Mouse (Mus musculus) liver, embryonic 13.5 days (tissue): Measurements from ENCODE around the gene Pdgfra. TPM values are rescaled to one million over a fixed set of nuclear protein-coding genes. Genes with fewer than 3 reads are reported as not detected.

Experiments used
- ATAC-seq: fragments of 200-750 bp; cut with Nextera tagmentation; 2 replicates; pipeline ENCODE4 v1.8.0; 2017; ENCODE audit warnings: low read depth, mild to moderate bottlenecking, moderate number of reproducible peaks, moderate library complexity
- DNase-seq: peaks from one replicate; pipeline ENCODE4 v3.0.0; 2022
- H3K27ac ChIP-seq: fragments of 300-500 bp; sonication (generic); 2 replicates; pipeline ENCODE4 v1.5.1; 2015; ENCODE audit warnings: moderate library complexity, mild to moderate bottlenecking, inconsistent platforms
- H3K27me3 ChIP-seq: fragments of 300-500 bp; sonication (generic); 2 replicates; pipeline ENCODE4 v1.6.1; 2015; ENCODE audit warnings: mild to moderate bottlenecking, inconsistent platforms
- H3K36me3 ChIP-seq: fragments of 300-500 bp; sonication (generic); 2 replicates; pipeline ENCODE4 v1.6.1; 2015; ENCODE audit warnings: mild to moderate bottlenecking, inconsistent platforms
- H3K4me1 ChIP-seq: fragments of 300-500 bp; sonication (generic); replicated peaks from 2 replicates; pipeline ENCODE4 v1.6.1; 2015; ENCODE audit warnings: inconsistent platforms
- H3K4me2 ChIP-seq: fragments of 300-500 bp; sonication (generic); 2 replicates; pipeline ENCODE4 v1.6.1; 2015; ENCODE audit warnings: inconsistent platforms, mild to moderate bottlenecking, moderate library complexity
- H3K4me3 ChIP-seq: fragments of 300-500 bp; sonication (generic); replicated peaks from 2 replicates; pipeline ENCODE4 v1.5.1; 2015; ENCODE audit warnings: mild to moderate bottlenecking, inconsistent platforms
- H3K9ac ChIP-seq: fragments of 300-500 bp; sonication (generic); 2 replicates; pipeline ENCODE4 v1.6.1; 2015; ENCODE audit warnings: mild to moderate bottlenecking, inconsistent platforms
- H3K9me3 ChIP-seq: fragments of 300-500 bp; sonication (generic); replicated peaks from 2 replicates; pipeline ENCODE4 v1.6.1; 2016; ENCODE audit warnings: inconsistent platforms
- WGBS: fragments of 180-500 bp; shearing (Covaris S2); methylation state at CpG from one replicate; pipeline ENCODE4 v1.1.7; 2015; ENCODE audit not compliant: insufficient replicate concordance; 5-methylcytosine and 5-hydroxymethylcytosine counted together
- polyA plus RNA-seq: library from polyadenylated mRNA; unstranded; fragments of >200 nt; fragmentation: Nextera tagmentation; extraction: Ambion mirVana; gene quantifications from 2 replicates; pipeline ENCODE4 v1.2.1, GENCODE M21; 2015

The Pdgfra gene
- polyA plus RNA-seq, 1 experiment from 2014 or later: 2.6 TPM

DNA sequence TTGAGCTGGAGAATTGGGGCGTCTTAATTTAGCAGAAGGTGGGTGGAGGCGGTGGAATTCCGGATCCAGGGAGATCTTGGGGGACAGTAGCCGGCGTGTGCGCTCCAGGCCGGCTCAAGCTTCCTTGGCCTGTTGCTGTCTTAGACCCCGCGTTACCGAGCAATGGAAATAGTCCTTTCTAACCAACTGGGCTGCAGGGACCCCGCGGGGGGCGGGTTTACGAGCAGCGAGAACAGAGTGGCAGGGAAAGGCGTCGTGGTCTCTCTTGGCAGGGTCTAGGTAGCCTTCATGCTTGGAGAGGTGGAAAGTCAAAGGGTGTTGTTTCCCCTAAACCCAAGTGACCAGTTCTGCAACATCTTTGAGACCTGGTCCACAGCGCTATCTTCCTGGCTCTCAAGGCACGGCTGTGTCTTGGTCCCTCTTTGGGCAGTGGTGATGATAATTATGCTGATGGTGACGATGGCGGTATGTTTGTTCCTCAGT lies 4.5 kb downstream of the Pdgfra start:
- Histone ChIP-seq H3K4me3 (peak overlapping the region; percentile 40), H3K27me3 (peaks cover 57% of the 10 kb centered on the region), H3K4me2 (peak overlapping the region; percentile 58), H3K9me3 (no peaks in the 10 kb centered on the region), H3K9ac (no peak overlapping the region), H3K4me1 (peaks cover 15% of the 10 kb centered on the region), H3K27ac (no peak overlapping the region), H3K36me3 (no peaks in the 10 kb centered on the region)
- DNase-seq (no peak), ATAC-seq (peak; percentile 23; the same call in 1 of the 2 replicates)
- WGBS: under 1% methylated on average over 21 of the region's 21 CpGs

DNA sequence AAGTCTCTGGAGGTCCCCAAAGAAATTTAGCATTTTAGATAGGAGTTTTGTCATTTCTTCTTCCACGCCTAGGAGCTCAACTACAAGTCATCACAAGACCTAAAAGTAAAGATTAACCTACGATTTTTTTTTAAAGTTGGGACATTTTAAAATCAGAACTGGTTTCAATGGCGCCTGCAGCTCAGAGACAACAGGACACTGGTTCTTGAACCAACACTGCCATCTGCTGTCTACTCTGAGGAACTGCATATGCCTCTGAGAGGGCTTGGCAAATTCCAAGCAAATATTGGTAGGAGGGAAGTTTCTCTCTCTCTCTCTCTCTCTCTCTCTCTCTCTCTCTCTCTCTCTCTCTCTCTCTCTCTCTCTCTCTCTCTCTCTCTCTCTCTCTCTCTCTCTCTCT lies 4.9 kb downstream of the Pdgfra start:
- Histone ChIP-seq H3K4me1 (peaks cover 15% of the 10 kb centered on the region), H3K9ac (no peak overlapping the region), H3K9me3 (no peaks in the 10 kb centered on the region), H3K36me3 (no peaks in the 10 kb centered on the region), H3K4me2 (peak overlapping the region; percentile 58), H3K27ac (no peak overlapping the region), H3K4me3 (peak overlapping the region; percentile 40; the same call in 1 of the 2 replicates), H3K27me3 (peaks cover 53% of the 10 kb centered on the region)
- DNase-seq (no peak), ATAC-seq (no peak)
- 0% methylated on average over 3 of the region's 3 CpGs for WGBS

DNA sequence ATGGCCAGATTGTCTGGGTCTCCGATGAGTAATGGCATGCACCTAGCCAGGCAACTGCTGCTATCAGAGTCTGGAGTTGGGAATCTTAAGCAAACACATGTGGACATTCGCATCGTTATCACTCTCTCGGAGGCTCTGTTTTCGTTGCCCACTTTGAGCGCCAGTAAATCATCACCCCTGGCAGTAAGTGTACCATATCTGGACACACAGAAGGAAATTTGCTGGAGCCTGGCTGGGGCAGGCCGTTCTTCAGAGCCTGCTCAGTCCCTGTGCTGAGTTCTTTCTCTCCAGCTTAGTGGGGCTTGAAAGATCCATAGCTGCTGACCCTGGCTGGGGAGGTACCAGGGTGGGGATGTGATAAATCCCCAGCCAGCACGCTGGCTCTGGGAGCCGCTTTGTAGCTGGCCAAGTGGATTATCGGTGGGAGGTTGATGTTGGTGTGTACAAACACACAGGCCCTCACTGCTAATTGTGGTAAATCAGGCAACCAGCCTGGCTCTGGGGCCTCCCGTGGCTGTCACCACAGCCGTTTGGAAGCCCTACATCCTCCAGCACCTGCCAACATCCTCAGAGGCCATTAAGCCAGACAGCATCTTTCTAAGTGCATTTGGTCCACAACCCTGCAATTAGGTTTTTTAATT lies 8.6 kb downstream of the Pdgfra start:
- no peaks in the 10 kb centered on the region for H3K36me3 ChIP-seq
- 43% methylated on average over 12 of the region's 12 CpGs for WGBS
- no peak for DNase-seq
- H3K9ac ChIP-seq: no peak overlapping the region
- H3K27me3 ChIP-seq: peaks cover 17% of the 10 kb centered on the region
- H3K4me1 ChIP-seq: peaks cover 8% of the 10 kb centered on the region
- H3K27ac ChIP-seq: no peak overlapping the region
- no peaks in the 10 kb centered on the region for H3K9me3 ChIP-seq
- ATAC-seq: no peak
- H3K4me3 ChIP-seq: no peak overlapping the region
- H3K4me2 ChIP-seq: no peak overlapping the region

GRCm38 (mm10) chr5:75161586-75161985 lies 9.5 kb downstream of the Pdgfra start:
- Histone ChIP-seq H3K9ac (no peak overlapping the region), H3K9me3 (no peaks in the 10 kb centered on the region), H3K27me3 (peaks cover 8% of the 10 kb centered on the region), H3K4me3 (no peak overlapping the region), H3K4me2 (no peak overlapping the region), H3K4me1 (peaks cover 2% of the 10 kb centered on the region), H3K36me3 (no peaks in the 10 kb centered on the region), H3K27ac (no peak overlapping the region)
- WGBS: 67% methylated on average over 6 of the region's 6 CpGs
- DNase-seq (no peak), ATAC-seq (no peak)

DNA sequence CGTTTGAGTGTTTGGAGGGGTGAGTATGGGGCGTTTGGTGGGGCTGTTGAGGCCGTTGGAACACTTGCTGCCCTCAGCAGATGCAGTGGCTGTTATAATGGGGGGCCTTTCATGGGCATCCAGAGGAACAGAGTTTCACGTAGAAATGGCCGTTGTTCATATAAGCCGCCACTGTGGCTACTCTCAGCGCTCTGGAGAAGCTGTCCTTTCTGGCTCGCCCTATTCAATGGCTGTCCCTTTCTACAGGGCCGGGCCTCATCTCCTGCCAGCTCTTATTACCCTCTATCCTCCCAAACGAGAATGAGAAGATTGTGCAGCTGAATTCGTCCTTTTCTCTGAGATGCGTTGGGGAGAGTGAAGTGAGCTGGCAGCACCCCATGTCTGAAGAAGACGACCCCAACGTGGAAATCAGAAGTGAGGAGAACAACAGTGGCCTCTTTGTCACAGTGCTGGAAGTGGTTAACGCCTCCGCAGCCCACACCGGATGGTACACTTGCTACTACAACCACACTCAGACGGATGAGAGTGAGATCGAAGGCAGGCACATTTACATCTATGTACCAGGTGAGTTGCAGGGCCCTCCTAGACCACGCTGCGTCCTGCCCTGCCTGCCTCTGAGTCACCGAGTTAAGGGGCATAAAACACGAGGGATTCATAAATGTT lies 11.3 kb downstream of the Pdgfra start:
- ATAC-seq (no peak), DNase-seq (no peak)
- peaks cover 4% of the 10 kb centered on the region; the same call in 1 of the 2 replicates for H3K27me3 ChIP-seq
- no peak overlapping the region for H3K4me2 ChIP-seq
- H3K9me3 ChIP-seq: no peaks in the 10 kb centered on the region
- H3K27ac ChIP-seq: no peak overlapping the region
- no peak overlapping the region for H3K4me3 ChIP-seq
- no peaks in the 10 kb centered on the region for H3K36me3 ChIP-seq
- H3K9ac ChIP-seq: no peak overlapping the region
- H3K4me1 ChIP-seq: no peaks in the 10 kb centered on the region
- WGBS: 73% methylated on average over 23 of the region's 23 CpGs

GRCm38 (mm10) chr5:75164688-75165087 lies 12.6 kb downstream of the Pdgfra start:
- H3K4me1 ChIP-seq: no peaks in the 10 kb centered on the region
- no peaks in the 10 kb centered on the region for H3K9me3 ChIP-seq
- no peaks in the 10 kb centered on the region for H3K27me3 ChIP-seq
- H3K4me3 ChIP-seq: no peak overlapping the region
- DNase-seq (no peak), ATAC-seq (no peak)
- no peaks in the 10 kb centered on the region for H3K36me3 ChIP-seq
- no peak overlapping the region for H3K4me2 ChIP-seq
- H3K9ac ChIP-seq: no peak overlapping the region
- 55% methylated on average over 4 of the region's 4 CpGs for WGBS
- no peak overlapping the region for H3K27ac ChIP-seq

DNA sequence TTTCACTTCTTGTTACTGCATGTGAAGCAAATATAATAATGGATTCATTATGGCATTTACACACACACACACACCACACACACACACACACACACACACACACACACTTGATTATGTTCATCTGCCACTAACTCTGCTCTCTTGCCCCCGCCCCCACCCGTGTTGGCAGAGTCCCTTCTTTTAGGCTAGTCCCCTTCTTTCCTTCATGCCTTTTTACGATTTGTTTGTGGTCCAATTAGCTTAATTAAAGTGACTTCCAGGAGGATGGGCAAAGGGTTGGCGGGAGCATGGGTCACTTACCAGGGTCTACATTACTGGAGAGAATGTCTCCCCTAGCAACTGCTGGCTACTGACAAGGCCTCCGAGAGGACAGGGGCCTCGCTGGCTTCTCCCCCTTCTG lies 17.7 kb downstream of the Pdgfra start:
- Histone ChIP-seq H3K36me3 (no peaks in the 10 kb centered on the region), H3K9me3 (no peaks in the 10 kb centered on the region), H3K4me2 (no peak overlapping the region), H3K4me3 (no peak overlapping the region), H3K4me1 (no peaks in the 10 kb centered on the region), H3K27me3 (no peaks in the 10 kb centered on the region), H3K27ac (no peak overlapping the region), H3K9ac (no peak overlapping the region)
- DNase-seq: no peak
- no peak for ATAC-seq
- 69% methylated on average over 6 of the region's 6 CpGs for WGBS

GRCm38 (mm10) chr5:75171859-75172258 lies 19.8 kb downstream of the Pdgfra start:
- Histone ChIP-seq H3K36me3 (no peaks in the 10 kb centered on the region), H3K27ac (no peak overlapping the region), H3K27me3 (no peaks in the 10 kb centered on the region), H3K9me3 (no peaks in the 10 kb centered on the region), H3K4me2 (no peak overlapping the region), H3K4me3 (no peak overlapping the region), H3K9ac (no peak overlapping the region), H3K4me1 (no peaks in the 10 kb centered on the region)
- WGBS: 80% methylated on average over 10 of the region's 10 CpGs
- ATAC-seq (no peak), DNase-seq (no peak)

GRCm38 (mm10) chr5:75179249-75179648 lies 27.2 kb downstream of the Pdgfra start:
- Histone ChIP-seq H3K4me3 (no peak overlapping the region), H3K4me2 (no peak overlapping the region), H3K27me3 (no peaks in the 10 kb centered on the region), H3K9ac (no peak overlapping the region), H3K36me3 (no peaks in the 10 kb centered on the region), H3K9me3 (no peaks in the 10 kb centered on the region), H3K4me1 (no peaks in the 10 kb centered on the region), H3K27ac (no peak overlapping the region)
- ATAC-seq: no peak
- WGBS: 74% methylated on average over 10 of the region's 10 CpGs
- DNase-seq: no peak

DNA sequence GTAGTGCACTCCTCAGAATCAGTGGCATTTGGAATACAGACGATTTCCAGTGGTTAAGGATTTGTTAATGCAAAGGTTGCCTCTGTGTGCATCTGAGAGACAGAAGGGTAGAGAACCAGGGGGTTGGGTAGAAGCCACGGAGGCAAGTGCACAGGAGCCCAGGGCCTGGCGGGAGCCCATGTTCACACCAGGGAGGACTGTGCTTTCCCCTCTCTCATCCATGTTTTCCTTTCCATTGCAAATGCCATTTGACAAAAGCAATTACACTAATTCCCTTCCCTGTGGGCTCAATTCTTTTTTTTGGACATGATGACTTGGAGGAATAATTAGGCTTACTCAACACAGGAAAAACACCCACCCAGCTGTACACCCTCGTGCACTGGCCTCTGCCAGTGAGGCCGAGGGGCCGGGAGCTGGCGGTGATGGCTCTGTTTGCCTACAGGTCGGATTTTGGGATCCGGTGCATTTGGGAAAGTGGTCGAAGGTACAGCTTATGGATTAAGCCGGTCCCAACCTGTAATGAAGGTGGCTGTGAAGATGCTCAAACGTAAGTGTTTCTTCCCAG lies 27.7 kb downstream of the Pdgfra start:
- Histone ChIP-seq H3K27me3 (no peaks in the 10 kb centered on the region), H3K9me3 (no peaks in the 10 kb centered on the region), H3K9ac (no peak overlapping the region), H3K4me1 (no peaks in the 10 kb centered on the region), H3K4me3 (no peak overlapping the region), H3K27ac (no peak overlapping the region), H3K4me2 (no peak overlapping the region), H3K36me3 (no peaks in the 10 kb centered on the region)
- DNase-seq (no peak), ATAC-seq (no peak)
- 62% methylated on average over 12 of the region's 12 CpGs for WGBS

DNA sequence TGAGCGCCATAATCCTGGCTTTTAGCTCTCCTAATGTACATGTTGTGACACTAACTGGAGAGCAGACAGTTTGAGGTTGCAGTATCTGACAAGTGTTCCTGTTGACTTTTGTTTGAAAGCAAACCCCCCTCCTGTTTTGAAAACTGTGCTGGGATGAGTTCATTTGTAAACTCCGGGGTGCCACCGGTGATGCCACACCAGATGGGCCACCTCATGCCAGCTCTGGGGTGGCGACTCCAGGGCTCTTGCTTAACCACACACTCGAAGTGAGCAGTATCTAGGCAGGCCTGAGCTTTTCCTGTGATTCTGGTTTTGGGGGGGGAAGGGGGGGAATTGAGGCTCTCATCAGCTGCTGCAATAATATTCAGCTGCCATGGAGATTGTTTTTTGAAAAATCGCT lies 31.6 kb downstream of the Pdgfra start:
- H3K9me3 ChIP-seq: no peaks in the 10 kb centered on the region
- no peak overlapping the region for H3K27ac ChIP-seq
- no peaks in the 10 kb centered on the region for H3K36me3 ChIP-seq
- no peak overlapping the region for H3K9ac ChIP-seq
- 62% methylated on average over 6 of the region's 6 CpGs for WGBS
- no peak overlapping the region for H3K4me2 ChIP-seq
- no peaks in the 10 kb centered on the region for H3K4me1 ChIP-seq
- no peak overlapping the region for H3K4me3 ChIP-seq
- H3K27me3 ChIP-seq: no peaks in the 10 kb centered on the region
- ATAC-seq: no peak
- DNase-seq: no peak
